Mouse (Mus musculus) megakaryocyte-erythroid progenitor cell, adult 5-6 weeks (primary cell): Measurements from ENCODE around the gene 3110009E18Rik. TPM values are rescaled to one million over a fixed set of nuclear protein-coding genes. Genes with fewer than 3 reads are reported as not detected.

Source experiments
- ATAC-seq: replicated peaks from 2 replicates; pipeline ENCODE4 v1.8.0; 2016; ENCODE audit warnings: mild to moderate bottlenecking, inconsistent platforms; ENCODE audit not compliant: severe bottlenecking, poor library complexity, low FRiP score, low TSS enrichment
- total RNA-seq, 2 experiments: library from RNA; stranded (forward) in 1 of 2; stranded (reverse) in 1 of 2; fragments of 200-1000, 215-1000 nt in 1 of 2; fragments of >200 nt in 1 of 2; fragmentation: Nextera tagmentation in 1 of 2; gene quantifications; 2 replicates each; pipeline ENCODE4 v1.2.3; 2014 to 2017

The 3110009E18Rik gene
- total RNA-seq (2014; fragmentation: Nextera tagmentation) (9.2 and 20.1 TPM in 2 replicates), total RNA-seq (2017) (1.7 and 11.7 TPM in 2 replicates)

DNA sequence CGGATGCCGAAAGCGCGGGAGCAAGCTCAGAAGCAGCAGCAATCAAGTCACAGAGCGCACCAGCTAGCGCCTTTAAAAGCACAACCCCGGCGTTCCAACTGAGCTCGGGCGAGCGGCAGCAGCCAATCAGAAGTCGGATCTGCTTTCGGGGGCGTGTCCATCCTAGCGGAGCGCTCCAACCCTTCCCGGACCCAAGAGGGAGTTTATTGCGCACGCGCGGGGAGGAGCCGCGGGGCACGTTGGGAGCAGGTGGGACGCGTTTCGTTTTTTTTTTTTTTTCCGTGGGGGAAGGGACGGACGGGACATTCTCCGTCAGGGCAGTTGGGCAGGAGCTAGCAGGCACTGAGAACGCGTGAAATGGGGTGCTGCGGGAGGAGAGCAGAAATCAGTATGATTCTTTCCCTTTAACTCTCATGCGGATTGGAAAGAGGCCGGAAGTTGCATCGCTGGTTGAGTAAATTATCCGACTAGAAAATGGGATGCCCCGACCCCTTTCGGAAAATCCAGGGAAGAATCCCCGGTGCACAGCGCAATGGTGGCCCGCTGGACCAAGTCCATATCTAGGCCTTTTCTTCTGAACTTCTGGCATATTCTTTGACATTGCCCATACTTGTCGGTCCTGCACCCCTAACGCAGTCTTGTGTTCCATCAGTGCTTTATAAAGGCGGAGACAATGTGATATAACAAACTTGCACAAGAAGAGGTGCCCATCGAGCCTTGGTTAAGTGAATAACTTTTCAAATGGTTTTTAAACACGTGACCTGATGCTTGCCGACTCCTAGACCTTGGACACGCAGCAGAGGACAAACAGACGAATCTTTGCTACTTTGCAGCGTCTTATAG is at the start of gene 3110009E18Rik, which contains the start of gene Dbi:
3110009E18Rik (plus strand) TSS at position 219 of the 843 bp plus-strand sequence.
Dbi (minus strand) TSS at position 110 of the 843 bp plus-strand sequence.
- ATAC-seq, result peak; percentile 95

DNA sequence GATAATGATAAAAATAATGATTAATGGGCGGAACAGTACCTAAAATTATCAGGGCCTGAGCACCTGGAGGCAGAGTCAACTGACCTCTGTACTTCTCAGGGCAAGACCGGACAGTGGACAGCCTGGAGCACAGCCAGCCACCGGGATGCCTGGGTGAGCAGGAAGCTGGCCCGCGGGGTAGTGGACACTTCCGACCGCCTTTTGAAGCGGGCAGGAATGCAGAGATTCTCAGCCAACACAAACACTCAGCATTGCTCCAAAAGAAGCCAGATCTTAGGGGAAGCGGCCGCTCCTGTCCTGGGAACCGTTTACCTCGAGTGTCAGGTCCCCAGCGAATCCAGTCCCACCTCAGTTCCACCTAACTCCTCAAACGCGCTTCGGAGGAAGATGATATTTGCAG is 48.1 kb upstream of the 3110009E18Rik start:
- no peak for ATAC-seq

DNA sequence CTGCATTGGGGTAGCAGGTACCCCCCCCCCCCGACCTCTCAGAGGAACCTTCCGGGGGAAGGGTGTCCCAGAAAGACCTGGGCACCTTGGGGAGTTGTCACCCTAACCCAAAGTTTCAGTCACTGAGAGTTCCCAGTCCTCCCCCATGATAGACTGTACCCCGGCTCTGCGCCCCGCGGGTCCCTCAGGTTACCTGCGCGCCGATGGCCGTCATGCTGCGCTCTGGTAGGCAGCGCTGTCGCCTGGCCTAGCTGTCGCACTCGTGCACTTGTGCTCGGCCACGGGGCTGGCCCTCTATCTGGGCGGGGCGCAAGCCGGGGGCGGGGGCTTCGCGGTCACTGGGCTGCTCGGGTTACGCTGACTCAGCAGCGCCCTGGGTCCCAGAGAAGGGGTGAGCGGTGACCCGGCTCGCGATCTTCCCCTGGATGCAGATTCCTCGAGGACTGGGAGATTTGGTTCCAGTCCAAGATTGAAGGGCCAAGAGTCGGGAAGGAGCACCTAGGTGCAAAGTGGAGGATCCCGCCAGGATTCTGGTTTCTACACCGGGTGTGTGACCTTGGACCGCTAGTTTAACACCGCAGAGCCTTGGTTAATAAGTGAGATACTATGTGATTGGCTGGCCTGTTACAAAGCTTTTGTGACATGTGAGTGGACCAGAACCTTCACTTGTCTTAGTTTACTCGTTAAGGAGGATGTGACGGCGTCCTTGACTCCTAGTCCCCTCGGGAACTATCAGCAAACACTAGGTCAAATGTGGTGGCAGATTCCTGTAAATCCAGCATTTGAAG is 47.3 kb upstream of the 3110009E18Rik start, which contains the start of gene Tmem37:
Tmem37 (minus strand) TSS at position 556 of the 788 bp plus-strand sequence.
- peak; percentile 68 for ATAC-seq

DNA sequence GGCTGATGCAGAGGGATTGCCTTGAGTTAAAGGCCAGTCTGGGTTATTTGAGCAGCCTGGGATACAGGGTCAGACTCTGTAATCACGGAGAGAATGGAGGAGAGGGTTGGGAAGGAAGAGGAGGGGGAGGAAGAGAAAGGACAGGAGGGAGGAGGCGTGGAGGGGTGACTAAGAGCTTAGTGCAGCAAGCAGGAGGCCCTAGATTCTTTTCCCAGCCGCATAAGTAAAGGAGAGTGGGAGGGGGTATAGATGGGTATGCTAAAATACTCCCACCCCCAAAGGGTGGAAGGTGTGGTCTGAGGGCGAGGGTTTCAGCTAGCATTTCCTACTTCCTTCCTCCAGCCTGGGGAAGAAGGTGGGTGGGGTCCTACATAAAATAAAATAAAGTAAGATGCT is 46.7 kb upstream of the 3110009E18Rik start:
- ATAC-seq, result no peak

DNA sequence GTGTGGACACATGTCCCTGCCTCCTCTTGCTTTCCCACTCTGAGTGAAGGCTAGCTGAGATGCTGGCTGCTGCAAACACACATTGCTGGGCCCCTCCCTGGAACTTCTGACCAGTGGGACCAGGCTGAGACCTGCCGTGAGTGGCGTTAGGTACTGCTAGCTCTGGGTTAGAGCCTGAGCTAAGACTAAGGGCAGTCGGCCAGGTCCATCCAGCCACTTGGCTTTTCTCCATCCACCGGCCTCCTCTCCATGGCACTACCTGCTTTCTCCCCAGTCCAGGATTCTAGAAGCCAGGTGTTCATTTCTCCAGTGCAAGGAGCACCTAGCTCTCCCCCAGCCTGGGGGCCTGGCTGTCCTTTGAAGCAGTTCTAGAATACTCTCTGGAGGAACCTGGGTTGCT is 46.1 kb upstream of the 3110009E18Rik start:
- no peak for ATAC-seq

DNA sequence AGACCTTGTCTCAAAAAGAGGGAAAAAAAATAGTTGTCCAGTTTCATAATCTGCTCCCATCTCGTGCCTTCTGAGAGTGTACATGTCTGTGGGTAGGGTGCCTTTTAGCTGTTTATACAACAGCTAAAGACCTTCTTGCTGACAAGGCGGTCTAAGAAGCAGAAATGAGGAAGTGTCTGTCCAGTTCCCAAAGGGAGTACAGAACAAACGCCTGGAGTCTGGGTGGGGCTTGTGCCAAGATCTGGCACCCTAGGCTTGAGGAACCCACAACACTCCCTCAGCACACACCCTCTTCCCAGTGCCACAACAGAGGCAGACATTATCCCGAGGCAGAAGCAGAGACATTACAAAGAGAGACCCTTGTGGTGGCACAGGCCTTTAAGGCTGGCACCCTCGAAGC is 45.5 kb upstream of the 3110009E18Rik start:
- no peak for ATAC-seq

DNA sequence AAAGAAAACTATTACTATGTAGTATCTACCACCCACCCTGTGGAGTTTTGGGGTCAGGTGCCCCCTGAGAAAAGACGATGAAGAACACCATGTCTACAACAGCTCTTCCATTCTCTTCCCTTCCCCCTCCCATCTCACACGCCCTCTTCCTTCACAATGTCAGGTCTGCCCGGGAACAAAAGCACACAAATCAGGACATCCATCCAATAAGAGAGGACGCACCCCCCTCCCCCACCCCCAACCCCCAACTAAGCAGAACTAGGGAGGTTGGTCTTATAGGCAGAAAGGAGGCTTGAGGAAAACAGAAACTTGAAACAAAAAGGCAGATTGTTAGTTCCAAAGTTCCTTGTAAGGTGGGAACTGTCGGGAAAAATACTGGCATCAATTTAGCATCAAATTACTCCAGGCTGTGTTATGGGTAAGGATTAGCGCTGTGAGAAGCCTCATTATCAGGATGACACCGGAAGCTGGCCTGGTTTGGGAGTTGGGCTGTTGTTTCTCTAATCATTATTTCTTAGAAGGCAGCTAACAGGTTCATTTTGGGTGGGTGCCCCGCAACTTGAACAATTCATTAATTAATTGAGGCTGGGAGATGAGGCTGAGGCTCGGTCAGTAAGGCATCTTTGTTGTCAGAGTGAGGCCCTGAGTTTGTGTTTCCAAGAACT is 43.1 kb upstream of the 3110009E18Rik start:
- no peak for ATAC-seq

DNA sequence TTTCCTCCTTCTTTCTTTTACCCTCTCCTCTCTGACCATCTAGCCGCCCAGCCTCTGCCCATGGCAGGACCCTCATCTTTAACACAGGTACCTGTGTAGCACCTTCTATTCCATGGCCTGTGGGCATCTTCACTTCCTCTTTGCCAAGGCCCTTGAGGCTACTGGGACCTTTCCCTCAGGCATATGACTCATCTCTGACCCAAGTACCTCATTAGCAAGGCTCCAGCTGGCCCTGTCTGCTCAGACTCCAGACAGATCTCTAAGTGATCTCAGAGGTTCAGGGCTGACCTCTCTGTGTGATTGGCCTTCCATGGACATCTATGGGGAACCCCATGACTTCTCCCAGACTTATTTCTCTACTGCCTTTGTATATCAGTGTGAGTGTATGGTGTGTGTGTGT is 40.4 kb upstream of the 3110009E18Rik start:
- no peak for ATAC-seq

DNA sequence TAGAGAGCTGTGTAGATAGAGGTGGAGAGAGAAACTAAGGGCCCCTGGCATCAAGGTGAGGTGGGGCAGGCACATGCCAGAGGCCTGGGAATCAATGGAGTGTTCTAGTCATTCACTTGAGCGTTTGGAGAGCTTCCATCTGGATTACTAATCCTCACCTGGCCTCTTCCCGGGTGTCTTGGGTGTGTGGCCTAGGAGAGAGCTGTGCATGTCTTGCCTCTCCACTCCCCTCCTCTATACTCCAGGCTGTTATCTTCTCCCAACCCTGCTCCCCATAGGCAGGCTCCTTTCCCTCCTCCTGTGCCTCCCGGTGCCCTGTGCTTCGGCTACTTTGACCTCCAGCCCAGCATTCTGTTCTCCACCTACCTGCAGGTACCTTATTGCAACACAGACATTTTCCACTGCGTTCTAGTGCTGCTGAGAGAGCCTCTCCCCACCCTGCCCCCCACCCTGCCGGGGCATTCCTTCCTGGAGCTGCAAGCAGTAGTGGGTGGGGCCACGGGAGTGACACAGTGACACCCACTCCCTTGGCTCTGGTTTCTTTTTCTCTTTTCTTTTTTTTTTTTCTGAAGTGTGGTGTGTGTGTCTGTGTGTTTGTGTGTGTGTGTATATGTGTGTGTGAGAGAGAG is 37.9 kb upstream of the 3110009E18Rik start:
- ATAC-seq, result no peak

DNA sequence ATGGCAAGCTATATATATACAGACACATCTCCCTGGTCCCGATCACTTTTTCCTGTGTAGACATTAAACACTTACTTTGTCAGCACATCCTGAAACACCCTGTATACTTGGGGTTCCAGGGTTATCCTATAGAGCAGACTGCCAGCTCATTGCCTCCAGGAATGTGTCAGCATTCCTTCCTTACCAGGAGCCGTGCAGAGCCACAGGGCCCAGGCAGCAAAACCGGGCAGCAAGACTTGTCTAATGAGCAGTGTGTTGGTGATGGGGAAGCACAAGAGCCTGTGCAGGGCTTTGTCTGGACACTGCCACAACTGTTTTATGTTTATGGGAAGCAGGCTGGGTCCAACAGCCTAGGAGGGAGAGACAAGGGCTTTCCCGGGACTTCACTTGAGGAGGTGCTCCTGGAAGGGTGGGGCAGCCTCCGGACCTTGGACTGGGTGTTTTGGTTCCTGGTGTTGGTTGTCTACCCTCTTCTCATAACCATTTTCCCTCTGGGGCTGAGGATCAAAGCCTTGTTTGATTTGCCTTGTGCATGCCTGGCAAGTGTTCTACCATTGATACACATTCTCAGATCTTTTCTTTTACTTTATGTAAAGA is 37.0 kb upstream of the 3110009E18Rik start:
- ATAC-seq, result no peak

DNA sequence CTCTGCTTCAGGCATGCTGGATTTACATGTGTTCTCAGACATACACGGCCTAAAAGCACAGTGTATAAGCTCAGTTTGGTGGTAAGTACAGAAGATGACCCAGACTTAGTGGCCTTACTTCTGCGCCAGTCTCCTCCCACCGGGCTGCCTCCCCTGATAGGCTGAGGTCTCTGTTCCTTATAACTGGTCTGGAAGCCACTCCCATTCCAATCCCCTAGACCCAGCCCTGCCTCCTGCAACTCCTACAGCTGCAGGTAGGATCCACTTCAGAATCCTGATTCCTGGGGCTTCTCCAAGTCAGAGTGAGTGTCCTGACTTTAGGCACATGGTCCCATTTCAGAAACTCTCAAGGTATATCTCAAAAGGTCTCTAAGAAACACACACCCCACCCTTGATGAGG is 35.3 kb upstream of the 3110009E18Rik start:
- no peak for ATAC-seq

DNA sequence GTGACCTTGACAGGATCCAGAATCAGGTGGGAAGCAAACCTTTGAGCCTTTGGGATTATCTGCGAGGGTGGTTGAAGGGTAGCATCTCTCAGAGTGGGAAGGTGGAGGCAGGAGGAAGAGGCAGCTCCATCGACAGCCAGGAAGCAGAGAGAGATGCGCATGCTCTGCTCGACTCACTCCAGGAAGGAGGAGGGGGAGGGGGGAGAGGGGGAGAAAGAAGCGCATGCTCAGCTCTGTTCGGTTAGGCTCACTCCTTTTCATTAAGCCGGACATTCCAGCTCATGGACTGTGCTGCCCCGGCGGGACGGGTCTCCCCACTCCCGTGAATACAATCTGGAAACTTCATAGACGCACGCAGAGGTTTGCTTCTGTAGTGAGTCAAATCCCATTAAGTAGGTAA is 34.3 kb upstream of the 3110009E18Rik start:
- ATAC-seq, result no peak

DNA sequence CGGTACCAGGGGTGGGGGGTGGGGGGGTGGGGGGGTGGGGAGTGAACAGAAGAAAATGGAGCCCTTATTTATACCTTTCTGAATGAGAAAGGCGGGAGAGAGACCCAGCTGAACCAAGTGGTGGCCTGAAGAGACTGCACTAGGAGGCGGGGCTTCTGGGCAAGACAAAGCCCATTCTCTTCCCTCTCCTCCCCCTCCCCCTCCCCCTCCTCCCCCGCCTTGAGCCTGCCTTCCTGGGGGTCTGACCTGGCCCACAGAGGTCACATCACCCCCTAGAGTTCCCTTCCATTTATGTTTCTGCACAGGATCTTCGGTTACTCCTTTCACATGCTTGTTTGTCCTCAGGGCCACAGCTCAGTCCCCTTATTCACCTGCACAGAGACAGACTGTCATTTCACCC is 31.8 kb upstream of the 3110009E18Rik start:
- no peak for ATAC-seq

DNA sequence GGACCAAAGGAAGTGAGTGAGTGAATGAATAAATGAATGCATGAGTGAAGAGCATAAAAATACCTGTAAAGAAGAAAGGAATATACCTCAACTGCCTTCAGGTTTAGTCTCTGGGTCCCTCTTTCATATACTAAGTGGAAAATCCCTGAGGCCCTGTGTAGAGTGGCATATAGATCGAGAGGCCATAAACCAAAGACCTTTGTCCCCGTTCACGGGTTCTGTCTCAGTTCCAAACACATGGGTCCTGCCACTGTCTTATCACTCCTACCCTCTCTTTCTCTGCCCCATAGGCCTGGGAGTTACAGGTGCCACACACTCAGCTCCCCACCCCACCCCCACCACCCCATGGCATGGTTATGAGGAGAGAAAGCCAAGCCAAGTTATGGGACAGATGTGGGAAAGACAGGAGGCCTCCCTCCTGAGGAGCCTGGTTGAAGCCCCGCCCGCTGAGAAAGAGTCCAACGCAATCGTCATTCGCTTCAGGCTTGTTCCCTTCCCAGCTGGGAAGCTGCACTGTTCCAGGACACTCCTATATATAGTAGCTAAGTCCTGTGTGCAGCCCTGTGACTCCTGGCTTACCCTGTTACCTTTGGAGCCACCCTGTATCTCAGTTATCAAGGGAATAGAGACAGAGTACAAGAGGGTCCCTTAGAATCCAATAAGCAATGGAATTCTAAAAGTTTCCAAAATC is 30.0 kb upstream of the 3110009E18Rik start:
- ATAC-seq, result no peak

DNA sequence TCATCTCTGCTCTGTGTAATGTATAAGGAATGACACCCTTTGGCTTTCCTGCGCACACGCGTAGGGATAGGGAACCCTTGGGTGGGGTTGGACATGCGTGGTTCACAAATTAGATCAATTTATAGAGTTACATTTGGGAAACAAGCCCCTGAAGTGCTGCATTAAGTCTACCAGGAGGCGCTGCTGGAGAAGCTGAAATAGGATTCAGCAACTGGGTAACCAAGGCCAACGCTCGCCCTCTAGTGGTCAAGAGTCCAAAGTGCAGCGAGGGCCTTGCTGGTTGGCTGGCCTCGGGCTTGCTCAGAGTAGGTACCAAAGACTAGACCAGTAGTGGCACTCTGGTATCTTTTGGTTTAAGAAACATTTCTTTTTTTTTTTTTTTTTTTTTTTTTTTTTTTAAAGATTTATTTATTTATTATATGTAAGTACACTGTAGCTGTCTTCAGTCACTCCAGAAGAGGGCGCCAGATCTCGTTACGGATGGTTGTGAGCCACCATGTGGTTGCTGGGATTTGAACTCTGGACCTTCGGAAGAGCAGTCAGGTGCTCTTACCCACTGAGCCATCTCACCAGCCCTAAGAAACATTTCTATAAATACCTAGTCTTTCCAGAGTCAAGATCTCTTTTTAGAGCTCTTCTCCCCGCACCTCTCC is 27.4 kb upstream of the 3110009E18Rik start:
- peak; percentile 77 for ATAC-seq

DNA sequence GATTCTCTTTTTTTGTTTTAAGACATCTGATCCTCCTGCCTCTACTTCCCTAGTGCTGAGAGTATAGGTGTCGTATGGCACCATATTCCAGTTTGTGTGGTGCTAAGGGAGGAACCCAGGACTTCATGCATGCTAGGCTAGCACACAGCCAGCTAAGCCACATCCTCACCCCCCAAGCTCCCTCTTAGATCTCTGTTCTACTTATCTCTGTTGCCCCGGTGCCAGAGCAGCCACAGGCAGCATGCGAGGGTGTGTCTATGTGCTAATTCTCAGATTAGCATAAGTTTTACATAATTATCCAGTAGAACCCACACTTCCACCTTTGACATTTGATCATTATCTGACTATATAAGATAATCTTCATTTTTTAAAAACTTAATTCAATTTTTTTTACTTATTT is 26.1 kb upstream of the 3110009E18Rik start:
- ATAC-seq, result peak; percentile 85

DNA sequence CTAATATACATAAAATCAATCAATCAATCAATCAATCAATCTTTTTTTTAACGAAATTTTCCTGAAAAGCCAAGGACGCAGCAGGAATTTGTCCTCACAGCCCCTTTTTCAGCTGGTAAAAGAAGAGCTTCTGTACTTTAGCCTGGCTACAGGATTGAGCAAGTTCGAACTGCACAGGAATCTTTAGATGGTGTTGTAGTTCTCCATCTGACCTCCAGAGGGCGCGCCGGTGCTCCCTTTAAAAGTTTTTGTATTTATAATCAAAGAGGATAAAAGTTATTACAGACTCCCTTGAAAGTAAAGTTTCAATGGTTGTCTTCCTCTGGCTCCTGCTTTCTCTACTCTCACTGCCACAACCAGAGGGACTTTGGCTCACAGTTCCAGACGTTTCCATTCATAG is 22.7 kb upstream of the 3110009E18Rik start:
- ATAC-seq, result 0 out of 2 replicates have a peak, but pooled peaks have one; percentile 23

DNA sequence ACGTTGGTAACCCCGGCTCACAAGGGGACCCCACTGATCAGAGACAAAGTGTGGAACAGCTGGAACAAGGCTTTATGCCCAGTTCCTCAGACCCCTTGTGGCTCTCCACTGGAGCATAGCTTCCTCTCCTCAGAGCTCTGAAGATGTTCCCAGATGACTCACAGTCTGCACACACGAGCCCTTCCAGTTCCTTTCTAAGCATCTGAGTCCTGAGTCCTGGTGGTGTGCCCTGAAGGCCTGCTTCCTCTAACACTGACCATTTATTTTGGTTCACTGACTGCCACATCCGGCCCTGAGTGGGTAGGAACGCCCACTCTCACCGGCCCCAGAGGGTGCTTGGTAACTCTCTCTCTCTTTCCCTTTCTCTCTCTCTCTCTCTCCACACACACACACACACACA is 21.5 kb upstream of the 3110009E18Rik start:
- ATAC-seq, result no peak
